Mouse (Mus musculus): ENCODE data around the gene Gm20219. TPM values are rescaled to one million over a fixed set of nuclear protein-coding genes. Genes with fewer than 3 reads are reported as not detected.
"Not testable (repeated sequence)": the region's sequence is repeated elsewhere in the genome, so short reads cannot be mapped to it uniquely, and the experiment has no call there.

The Gm20219 gene
- total RNA-seq, 2 experiments from 2014 or later, result 2.6 to 4.0 TPM

DNA sequence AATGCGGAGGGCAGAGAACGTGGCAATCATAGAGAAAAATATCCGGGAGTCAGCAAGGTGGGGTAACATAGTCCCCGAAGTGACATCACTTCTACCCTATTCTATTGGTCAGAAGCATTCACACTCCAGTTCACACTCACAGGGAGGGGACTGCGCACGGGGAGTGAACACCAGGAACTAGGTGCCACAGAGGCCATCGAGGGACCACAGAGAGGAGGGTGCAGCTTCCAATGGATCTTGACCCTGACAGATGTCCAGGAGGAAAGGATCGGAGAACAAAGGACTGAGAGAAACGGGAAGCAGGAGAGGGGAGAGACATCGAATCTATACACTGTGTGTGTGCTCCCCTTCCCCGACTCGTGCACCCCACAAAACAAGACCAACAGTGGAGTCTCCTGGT is 39.3 kb downstream of the Gm20219 start:
- DNase-seq (ENCODE audit: low spot score in 2 of 2), result no peak

DNA sequence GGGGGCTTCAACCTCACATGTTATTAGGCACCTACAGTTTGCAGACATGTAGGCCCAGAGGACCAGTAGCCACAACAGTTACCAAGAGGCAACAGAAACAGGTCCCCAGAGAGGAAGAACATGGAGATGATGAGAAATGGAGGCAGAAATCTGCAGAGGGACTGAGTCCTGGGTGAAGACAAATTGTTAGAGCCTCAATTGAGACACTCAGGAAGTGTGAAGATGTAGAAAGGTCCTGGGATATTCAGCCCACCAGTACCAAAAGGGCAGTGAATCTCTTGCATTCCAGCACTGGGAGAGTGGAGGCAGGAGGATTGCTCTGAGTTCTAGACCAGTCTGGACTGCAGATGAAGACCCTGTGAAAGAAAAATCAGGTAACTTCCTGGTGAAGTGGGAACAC is 39.9 kb downstream of the Gm20219 start:
- DNase-seq (ENCODE audit: low spot score in 2 of 2), result no peak

DNA sequence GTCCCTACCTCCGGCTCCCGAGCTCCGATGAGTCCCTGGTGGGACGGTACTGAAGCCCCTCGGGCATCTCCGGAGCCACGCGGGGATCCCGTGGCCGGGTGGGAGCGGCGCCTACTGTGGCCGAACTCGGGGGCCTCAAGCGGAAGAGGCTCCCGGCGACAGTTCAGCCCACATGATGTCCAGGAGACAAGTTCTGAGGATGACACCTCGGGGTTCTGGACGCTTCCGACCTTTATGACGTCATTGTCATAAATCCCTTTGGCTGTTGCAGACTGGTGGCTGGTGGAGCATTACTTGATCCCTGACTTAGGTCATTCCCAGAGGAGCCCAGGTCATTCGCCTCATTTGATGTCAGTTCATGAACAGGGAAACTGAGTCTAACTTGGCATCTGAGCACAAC is 41.9 kb downstream of the Gm20219 start, which contains the start of gene Znrf4:
TSS of gene Znrf4 (minus strand) at position 122 of the 400 bp plus-strand sequence.
- DNase-seq (ENCODE audit: low spot score in 2 of 2), result no peak

DNA sequence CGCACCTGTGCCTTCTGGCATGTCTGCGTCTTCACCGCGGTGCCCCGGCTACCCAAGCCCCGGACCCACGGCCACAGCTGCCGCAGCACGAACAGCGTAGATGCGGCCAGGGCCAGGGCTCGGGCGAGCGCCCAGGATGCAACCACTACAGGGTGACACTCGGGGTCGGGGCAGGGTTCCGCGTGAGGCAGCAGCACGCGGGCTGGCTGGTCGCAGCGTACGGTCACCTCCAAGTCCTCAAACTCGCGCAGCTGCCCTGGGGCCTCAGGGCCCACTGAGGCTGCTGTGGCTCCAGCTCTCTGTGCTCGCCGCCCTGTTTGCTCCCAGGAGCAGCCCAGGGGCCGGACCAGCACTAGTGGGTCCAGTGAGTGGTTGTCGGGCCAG is 42.5 kb downstream of the Gm20219 start:
- DNase-seq (ENCODE audit: low spot score in 2 of 2), result no peak

DNA sequence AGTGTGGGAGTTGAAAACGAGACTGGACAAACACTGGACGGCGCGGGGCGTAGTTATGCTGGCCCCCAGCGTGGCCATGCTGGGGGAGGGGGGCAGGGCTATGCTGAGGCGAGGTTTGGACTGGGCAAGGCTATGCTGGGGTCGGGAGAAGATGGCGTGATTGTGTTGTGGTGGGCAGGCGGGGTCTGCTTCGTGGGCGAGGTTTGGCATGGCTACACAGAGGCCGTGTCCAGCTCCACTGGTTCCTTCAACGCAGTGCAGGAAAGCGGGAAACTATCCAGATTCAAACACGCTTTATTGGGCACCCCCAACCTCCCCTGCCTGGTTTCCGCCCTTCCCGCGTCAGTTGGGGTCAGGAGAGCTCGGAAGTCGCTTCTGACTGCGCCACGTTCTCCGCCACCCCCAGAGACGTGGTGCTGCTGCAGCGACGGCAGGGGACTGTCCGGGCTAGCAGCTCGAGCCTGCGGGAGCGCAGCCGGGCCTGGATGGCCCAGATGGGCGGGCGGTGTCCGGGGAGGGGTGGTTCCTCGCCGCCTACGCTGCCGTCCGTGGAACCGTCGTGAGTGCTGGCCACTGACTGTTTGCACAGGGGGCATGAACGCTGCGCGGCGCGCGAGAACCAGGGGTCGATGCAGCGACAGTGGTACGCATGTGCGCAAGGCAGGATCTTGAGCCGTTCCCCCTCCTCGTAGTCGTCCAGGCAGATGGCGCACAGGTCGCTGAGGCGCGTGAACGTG is 43.0 kb downstream of the Gm20219 start:
- no peak for DNase-seq (ENCODE audit: low spot score in 2 of 2)

DNA sequence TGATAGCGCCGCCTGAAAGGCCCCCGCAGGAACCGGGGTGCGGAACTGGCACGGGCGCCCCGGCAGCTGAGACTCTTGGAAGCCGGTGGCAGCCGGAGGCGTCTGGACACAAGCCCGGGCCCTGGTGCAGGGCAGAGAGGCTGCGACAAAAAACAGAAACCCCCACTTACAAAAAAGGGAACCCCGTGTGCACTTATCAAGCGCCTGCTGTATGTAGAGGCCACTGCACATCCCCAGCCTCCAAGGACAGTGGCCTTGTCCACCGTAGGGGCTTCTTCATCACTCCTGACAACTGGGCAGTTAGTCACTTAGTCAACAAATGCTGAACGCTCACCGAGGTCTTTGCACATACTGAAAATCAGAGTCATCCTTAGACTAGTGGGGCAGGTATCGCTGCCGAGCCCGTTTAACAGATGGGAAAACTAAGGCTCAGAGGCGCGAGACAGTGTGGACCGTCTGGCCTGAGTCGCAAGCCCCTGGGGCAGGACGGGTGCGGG is 43.7 kb downstream of the Gm20219 start:
- peak; percentile 56 to 80 for DNase-seq (ENCODE audit: low spot score in 2 of 2)

DNA sequence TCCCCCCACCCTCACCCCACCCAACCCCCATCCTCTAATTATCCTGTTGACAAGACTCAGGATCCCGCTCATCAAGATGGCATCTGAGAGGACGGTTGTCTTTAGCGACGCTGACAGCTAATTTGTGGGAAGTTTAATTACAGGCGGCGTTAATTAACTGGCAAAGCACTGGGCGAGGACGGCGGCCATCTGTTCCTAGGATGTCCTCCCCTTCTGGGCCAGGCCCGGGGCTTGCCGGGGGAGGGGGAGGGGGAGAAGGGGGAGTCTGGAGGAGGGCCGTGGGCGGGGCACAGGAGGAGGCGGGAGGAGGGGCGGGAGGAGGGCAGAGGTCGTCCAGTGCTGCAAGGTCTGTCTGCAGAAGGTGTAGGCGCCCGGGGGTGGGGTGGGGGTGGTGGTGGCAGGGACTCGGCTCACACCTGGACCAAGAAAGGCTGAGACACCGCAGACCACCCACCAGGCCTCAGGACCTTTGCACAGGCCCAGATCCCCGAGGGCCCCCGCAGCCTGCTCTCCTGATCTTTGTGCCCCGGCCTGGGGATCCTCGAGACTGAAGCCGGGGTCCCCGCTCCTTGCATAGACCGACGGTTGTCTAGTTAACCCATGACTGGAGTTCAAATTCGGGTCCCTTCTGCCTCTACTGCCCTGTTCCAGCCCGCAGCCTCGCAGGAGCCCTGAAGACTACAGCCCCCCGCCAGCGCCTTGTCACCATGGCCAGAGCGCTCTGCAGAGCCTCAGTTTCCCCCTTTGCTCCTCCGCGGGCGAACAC is 44.3 kb downstream of the Gm20219 start:
- DNase-seq (ENCODE audit: low spot score in 2 of 2), result peak in 1 of 2 experiments; percentile 58

DNA sequence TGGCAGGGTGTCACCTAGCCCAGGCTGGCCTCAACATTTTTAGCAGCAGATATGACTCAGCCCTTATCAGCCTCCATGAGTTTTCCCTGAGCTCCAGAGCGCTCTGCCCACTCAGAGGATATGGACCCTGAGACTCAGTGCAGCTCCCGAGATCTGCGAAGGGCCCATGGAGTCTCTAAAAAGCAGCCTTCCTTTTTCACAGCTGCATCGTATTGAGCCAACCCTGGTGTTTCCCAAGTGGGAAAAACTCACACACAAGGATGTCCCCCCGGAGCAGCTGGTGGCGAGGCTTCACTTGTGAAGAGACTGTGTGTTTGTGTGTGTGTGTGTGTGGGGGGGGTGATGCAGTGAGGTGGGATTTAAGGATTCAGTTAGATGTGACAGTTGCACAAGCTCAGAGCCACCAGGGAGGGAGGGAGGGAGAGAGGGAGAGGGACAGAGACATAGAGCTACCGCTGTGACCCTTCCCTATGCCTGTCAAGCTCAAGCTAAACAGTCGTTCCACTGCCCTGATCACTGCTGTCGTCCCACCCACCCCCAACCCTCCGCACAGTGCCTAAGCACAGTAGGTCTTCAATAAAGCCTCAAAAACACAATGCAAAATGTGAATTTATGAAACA is 45.1 kb downstream of the Gm20219 start:
- no peak for DNase-seq (ENCODE audit: low spot score in 2 of 2)

DNA sequence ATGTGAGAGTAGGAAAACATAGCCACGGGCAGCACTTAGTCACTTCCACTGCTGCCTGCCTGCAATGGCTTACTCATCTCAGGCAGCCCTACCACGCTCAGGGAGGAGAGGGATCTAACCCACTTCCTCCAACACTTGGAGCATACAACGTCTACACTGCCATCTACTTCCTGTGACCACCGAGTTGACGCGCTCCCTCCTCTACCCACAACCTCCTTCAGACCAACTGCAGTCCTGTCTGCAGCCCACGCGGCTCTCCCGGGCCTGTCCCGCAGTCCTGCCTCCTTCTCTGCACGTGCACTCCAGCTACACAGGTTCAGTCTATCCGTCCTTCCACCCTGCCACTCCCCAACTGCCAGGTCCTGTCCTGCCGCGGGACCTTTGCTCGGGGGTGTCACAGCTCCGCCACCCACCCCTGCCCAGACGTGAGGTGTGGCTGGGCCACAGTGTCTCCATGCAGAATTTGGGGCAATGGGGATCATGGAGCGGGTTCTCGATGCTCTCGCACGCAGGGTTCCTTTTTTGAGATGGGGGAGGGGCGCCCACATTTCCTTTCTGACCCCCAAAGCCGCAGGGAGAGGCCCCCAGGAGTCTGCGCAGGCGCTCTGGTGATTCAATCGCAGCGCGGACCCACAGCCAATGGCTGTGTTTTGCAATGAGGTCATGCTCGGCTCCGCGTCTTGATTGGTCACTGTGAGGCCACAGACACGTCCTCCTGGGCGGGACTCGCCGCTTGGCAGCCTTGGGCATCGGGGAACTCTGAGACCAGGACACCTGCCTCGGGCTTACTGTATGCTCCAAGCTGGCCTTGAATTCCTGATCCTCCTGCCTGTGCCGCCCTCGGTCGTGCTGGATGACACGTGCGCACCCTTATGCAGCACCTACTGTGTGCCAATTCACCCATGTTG is 46.8 kb downstream of the Gm20219 start:
- DNase-seq (ENCODE audit: low spot score in 2 of 2), result peak; percentile 93 to 98

DNA sequence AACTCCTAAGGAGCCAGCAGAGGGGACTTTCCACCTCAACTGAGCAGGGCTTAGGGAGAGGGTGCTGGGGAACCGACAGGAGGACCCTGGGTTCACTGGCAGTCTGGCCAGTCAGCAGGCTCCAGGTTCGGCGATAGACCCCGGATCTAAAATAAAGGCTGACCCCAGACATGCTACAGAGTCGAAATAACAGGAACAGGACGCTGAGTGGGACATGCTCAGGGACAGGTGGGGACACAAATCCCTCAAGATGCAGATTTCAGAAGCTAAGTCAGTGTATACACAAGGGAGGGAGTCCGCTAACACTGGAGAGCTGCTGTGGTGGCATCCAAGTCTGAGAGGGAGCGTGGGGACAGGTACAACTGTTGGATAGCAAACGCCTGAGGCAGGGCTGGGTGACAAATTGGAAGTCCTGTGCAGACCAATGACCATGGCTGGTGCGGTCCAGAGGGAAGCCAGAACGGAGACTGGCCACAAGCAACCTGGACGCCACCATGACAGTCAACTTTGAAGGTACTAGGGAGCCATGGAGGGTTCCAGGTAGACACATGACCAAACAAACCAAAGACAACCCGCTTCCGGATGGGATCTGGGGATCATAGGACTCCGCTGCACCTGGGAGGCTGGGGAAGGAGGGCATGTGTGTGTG is 47.6 kb downstream of the Gm20219 start:
- no peak for DNase-seq (ENCODE audit: low spot score in 2 of 2)

DNA sequence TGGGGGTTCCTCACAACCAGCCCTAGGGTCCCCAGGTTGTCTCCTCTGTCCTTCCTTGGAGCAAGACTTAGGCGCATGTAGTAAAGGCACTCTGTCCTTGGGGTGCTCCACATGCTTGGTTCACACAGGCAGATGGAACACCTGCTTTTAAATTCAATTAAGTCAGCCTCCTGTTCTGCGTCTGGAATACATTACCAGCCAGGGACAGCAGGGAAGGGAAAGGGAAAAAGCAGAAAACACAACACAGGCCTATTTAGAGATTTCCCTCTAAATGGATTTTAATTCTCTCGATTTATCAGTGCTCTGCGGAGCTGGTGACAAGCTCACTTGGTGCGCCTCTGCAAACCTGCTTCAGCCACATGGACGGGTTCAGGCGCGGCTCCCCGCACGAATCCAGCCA is 48.8 kb downstream of the Gm20219 start:
- no peak for DNase-seq (ENCODE audit: low spot score in 2 of 2)

DNA sequence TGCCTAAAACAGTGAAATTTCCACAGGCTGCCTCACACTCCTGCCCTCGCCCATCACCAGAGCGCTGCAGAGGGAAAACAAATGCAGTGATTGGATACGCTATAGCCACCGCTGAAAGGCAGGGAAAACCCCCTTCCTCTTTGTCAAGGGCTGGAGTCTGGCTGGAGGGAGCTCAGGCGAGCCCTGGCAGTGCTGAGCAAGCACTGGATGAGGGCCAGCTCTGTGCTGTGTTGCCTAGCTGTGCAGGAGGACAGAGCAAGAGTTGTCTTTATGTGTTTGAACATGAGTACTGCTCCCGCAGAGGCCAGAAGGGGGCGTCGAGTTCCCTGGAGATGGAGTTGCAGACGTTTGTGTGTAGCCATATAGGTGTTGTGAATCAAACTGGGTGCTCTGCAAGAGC is 51.7 kb downstream of the Gm20219 start:
- peak; percentile 64 to 80 for DNase-seq (ENCODE audit: low spot score in 2 of 2)

DNA sequence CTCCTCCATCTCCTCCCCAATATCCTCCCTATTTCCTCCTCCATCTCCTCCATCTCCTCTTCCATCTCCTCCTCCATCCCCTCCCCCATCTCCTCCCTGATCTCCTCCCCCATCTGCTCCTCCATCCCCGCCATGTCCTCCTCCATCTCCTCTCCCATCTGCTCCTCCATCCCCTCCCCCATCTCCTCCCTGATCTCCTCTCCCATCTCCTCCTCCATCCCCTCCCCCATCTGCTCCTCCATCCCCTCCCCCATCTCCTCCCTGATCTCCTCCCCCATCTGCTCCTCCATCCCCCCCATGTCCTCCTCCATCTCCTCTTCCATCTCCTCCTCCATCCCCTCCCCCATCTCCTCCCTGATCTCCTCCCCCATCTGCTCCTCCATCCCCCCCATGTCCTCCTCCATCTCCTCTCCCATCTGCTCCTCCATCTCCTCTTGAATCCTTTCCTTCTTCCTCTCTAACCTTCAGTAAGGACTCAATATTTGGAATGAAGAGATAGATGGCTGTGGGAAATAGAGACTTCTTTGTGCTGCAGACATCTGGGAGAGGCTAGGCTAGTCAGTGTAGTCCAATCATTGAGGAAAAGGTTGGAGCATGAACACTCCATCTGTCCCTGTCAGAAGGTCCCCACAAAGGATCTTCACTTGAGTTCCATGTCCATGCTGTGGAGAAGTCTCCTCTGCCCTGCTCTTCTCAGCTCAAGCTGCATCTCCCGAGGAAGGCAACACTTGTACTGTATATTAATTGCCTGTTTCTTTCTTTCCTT is 52.4 kb downstream of the Gm20219 start:
- DNase-seq (ENCODE audit: low spot score in 2 of 2), result not testable (repeated sequence)

Other genes starting within 250 kb of the Gm20219 start
- gene Kdm4b, start 228.3 kb downstream of the Gm20219 start, total RNA-seq (2021), result 10 to 100 TPM; 77.3 to 83.1 TPM
- gene Ptprs, start 77.9 kb downstream of the Gm20219 start, total RNA-seq (2021), result 100 to 1,000 TPM; 608 to 624 TPM
- not detected for gene Znrf4, start 42.0 kb downstream of the Gm20219 start, total RNA-seq (2021)
- 100 to 1,000 TPM; 116 to 133 TPM for gene Safb2, start 30.2 kb upstream of the Gm20219 start, total RNA-seq (2021)
- 100 to 1,000 TPM; 162 to 163 TPM for gene Safb, start 30.4 kb upstream of the Gm20219 start, total RNA-seq (2021)
- gene 2410015M20Rik, start 55.4 kb upstream of the Gm20219 start, total RNA-seq (2021), result 100 to 1,000 TPM; 143 to 147 TPM
- gene Rpl36, start 59.0 kb upstream of the Gm20219 start, total RNA-seq (2021), result 100 to 1,000 TPM; 414 to 418 TPM
- 10 to 100 TPM; 60.1 to 61.6 TPM for gene Lonp1, start 72.5 kb upstream of the Gm20219 start, total RNA-seq (2021)
- 1 to 10 TPM; 1.1 to 1.3 TPM for gene Catsperd, start 73.8 kb upstream of the Gm20219 start, total RNA-seq (2021)
- gene Ranbp3, start 118.9 kb upstream of the Gm20219 start, total RNA-seq (2021), result 10 to 100 TPM; 87.2 to 89.0 TPM
- 100 to 1,000 TPM; 213 to 228 TPM for gene Ndufa11, start 163.4 kb upstream of the Gm20219 start, total RNA-seq (2021)
- 10 to 100 TPM in 1 of 2 experiments, 1 to 10 TPM in 1; 9.6 to 10.2 TPM for gene Vmac, start 163.6 kb upstream of the Gm20219 start, total RNA-seq (2021)
- 1 to 10 TPM; 1.6 to 3.4 TPM for gene Nrtn, start 203.1 kb upstream of the Gm20219 start, total RNA-seq (2021)
- gene Dus3l, start 210.4 kb upstream of the Gm20219 start, total RNA-seq (2021), result 10 to 100 TPM; 63.4 to 68.8 TPM
- gene Prr22, start 215.9 kb upstream of the Gm20219 start, total RNA-seq (2021), result 1 to 10 TPM in 1 of 2 experiments, under 1 TPM in 1; 0.99 to 1.2 TPM

Data from layer of hippocampus, adult 18-20 months (tissue).